Mouse (Mus musculus): ENCODE data around the gene Vps11. TPM values are rescaled to one million over a fixed set of nuclear protein-coding genes. Genes with fewer than 3 reads are reported as not detected.
"Not testable (repeated sequence)": the region's sequence is repeated elsewhere in the genome, so short reads cannot be mapped to it uniquely, and the experiment has no call there.

The Vps11 gene
- total RNA-seq (2021) (10 to 100 TPM; 13.9 to 15.3 TPM), polyA plus RNA-seq (2012; rRNA removed) (15.5 and 17.9 TPM in 2 replicates)
- long read RNA-seq, transcript Vps11-201 (16 exons, 3,536 nt): major isoform, 32 of 38 reads
- long read RNA-seq, partial matches to known transcripts: 4 of 38 reads
- long read RNA-seq, other reads (novel, unspliced or antisense): 2 of 38 reads

- Histone ChIP-seq H3K9ac (ENCODE audit: low read depth, low read length) (peak within 1 kb of the TSS; percentile 86), H3K79me2 (replicated peaks; ENCODE audit: control insufficient read depth, insufficient read depth, low read length) (no peaks in the 10 kb centered on the region), H3K4me3 (peak within 1 kb of the TSS; percentile 84), H3K27ac (peak within 1 kb of the TSS; percentile 87), H3K36me3 (ENCODE audit: control insufficient read depth, insufficient read depth, low read length) (no peaks in the 10 kb centered on the region), H3K27me3 (ENCODE audit: control insufficient read depth, insufficient read depth, low read length) (no peaks in the 10 kb centered on the region), H3K4me1 (ENCODE audit: control insufficient read depth, insufficient read depth, low read length) (no peaks in the 10 kb centered on the region)
- TF ChIP-seq CTCF (IDR thresholded peaks at IDR 0.05) (peak; percentile 31; the same call in 1 of the 2 replicates), EP300 (IDR thresholded peaks at IDR 0.05; ENCODE audit: insufficient read depth, low read depth, low read length) (peak; percentile 91), POLR2A (IDR thresholded peaks at IDR 0.05; ENCODE audit: insufficient read depth, low read depth, low read length) (peak; percentile 98)
- DNase-seq: peak; percentile 94 to 95
- WGBS: under 1% methylated on average over 44 of the region's 44 CpGs
- intact Hi-C loops (cut with DNase I): no loop called here
Measured at GRCm38 (mm10) chr9:44361190-44361917, at the start of gene Vps11. Gene Vps11 (minus strand): TSS chr9:44361670.

- Histone ChIP-seq H3K4me3 (no peak overlapping the region), H3K4me1 (ENCODE audit: control insufficient read depth, insufficient read depth, low read length) (peaks cover 1% of the 10 kb centered on the region; the same call in 1 of the 2 replicates), H3K27me3 (ENCODE audit: control insufficient read depth, insufficient read depth, low read length) (no peaks in the 10 kb centered on the region), H3K9ac (ENCODE audit: low read depth, low read length) (no peak overlapping the region), H3K36me3 (ENCODE audit: control insufficient read depth, insufficient read depth, low read length) (peaks cover 12% of the 10 kb centered on the region), H3K27ac (no peak overlapping the region), H3K79me2 (replicated peaks; ENCODE audit: control insufficient read depth, insufficient read depth, low read length) (no peaks in the 10 kb centered on the region)
- intact Hi-C loops (cut with DNase I): no loop called here
- WGBS: 78% methylated on average over 2 of the region's 2 CpGs
- no peak for DNase-seq
- TF ChIP-seq CTCF (IDR thresholded peaks at IDR 0.05): no peak
- no peak for TF ChIP-seq EP300 (IDR thresholded peaks at IDR 0.05; ENCODE audit: insufficient read depth, low read depth, low read length)
- no peak for TF ChIP-seq POLR2A (IDR thresholded peaks at IDR 0.05; ENCODE audit: insufficient read depth, low read depth, low read length)
Measured at GRCm38 (mm10) chr9:44410647-44411336, 49.3 kb upstream of the Vps11 start.

- 72% methylated on average over 9 of the region's 9 CpGs for WGBS
- H3K27me3 ChIP-seq (ENCODE audit: control insufficient read depth, insufficient read depth, low read length); H3K4me1 ChIP-seq (ENCODE audit: control insufficient read depth, insufficient read depth, low read length); H3K79me2 ChIP-seq (replicated peaks; ENCODE audit: control insufficient read depth, insufficient read depth, low read length); DNase-seq; intact Hi-C loops (cut with DNase I); H3K27ac ChIP-seq; H3K9ac ChIP-seq (ENCODE audit: low read depth, low read length): not testable (repeated sequence)
- peak overlapping the region; percentile 79; the same call in 1 of the 2 replicates for H3K4me3 ChIP-seq
- peaks cover 12% of the 10 kb centered on the region for H3K36me3 ChIP-seq (ENCODE audit: control insufficient read depth, insufficient read depth, low read length)
Measured at GRCm38 (mm10) chr9:44408693-44409092, 47.2 kb upstream of the Vps11 start.

- Histone ChIP-seq H3K4me3 (peak overlapping the region; percentile 79), H3K4me1 (ENCODE audit: control insufficient read depth, insufficient read depth, low read length) (peaks cover 1% of the 10 kb centered on the region; the same call in 1 of the 2 replicates), H3K9ac (ENCODE audit: low read depth, low read length) (peak overlapping the region; percentile 92), H3K27me3 (ENCODE audit: control insufficient read depth, insufficient read depth, low read length) (no peaks in the 10 kb centered on the region), H3K27ac (peak overlapping the region; percentile 94), H3K36me3 (ENCODE audit: control insufficient read depth, insufficient read depth, low read length) (peaks cover 12% of the 10 kb centered on the region), H3K79me2 (replicated peaks; ENCODE audit: control insufficient read depth, insufficient read depth, low read length) (no peaks in the 10 kb centered on the region)
- under 1% methylated on average over 24 of the region's 24 CpGs for WGBS
- intact Hi-C loops (cut with DNase I): no loop called here
- no peak for DNase-seq
- TF ChIP-seq CTCF (IDR thresholded peaks at IDR 0.05): no peak
- TF ChIP-seq POLR2A (IDR thresholded peaks at IDR 0.05; ENCODE audit: insufficient read depth, low read depth, low read length): no peak
- no peak for TF ChIP-seq EP300 (IDR thresholded peaks at IDR 0.05; ENCODE audit: insufficient read depth, low read depth, low read length)
Measured at GRCm38 (mm10) chr9:44407752-44408097, 46.3 kb upstream of the Vps11 start.

GRCm38 (mm10) chr9:44406906-44407751, 45.7 kb upstream of the Vps11 start, which contains the start of the genes Rps25 and Trappc4:
Gene Rps25 (plus strand): TSS chr9:44407139.
Gene Trappc4 (minus strand): TSS chr9:44407600.
- WGBS: under 1% methylated on average over 51 of the region's 51 CpGs
- Histone ChIP-seq H3K4me3 (peak within 1 kb of the TSS; percentile 79), H3K79me2 (replicated peaks; ENCODE audit: control insufficient read depth, insufficient read depth, low read length) (no peaks in the 10 kb centered on the region), H3K27ac (peak within 1 kb of the TSS; percentile 94), H3K36me3 (ENCODE audit: control insufficient read depth, insufficient read depth, low read length) (peaks cover 12% of the 10 kb centered on the region), H3K27me3 (ENCODE audit: control insufficient read depth, insufficient read depth, low read length) (no peaks in the 10 kb centered on the region), H3K4me1 (ENCODE audit: control insufficient read depth, insufficient read depth, low read length) (peaks cover 1% of the 10 kb centered on the region; the same call in 1 of the 2 replicates), H3K9ac (ENCODE audit: low read depth, low read length) (peak within 1 kb of the TSS; percentile 92)
- peak; percentile 94 for DNase-seq
- intact Hi-C loops (cut with DNase I): no loop called here
- TF ChIP-seq CTCF (IDR thresholded peaks at IDR 0.05) (no peak), EP300 (IDR thresholded peaks at IDR 0.05; ENCODE audit: insufficient read depth, low read depth, low read length) (peak; percentile 68), POLR2A (IDR thresholded peaks at IDR 0.05; ENCODE audit: insufficient read depth, low read depth, low read length) (peak; percentile 71; the same call in 1 of the 2 replicates)

Measured in heart, adult 2 months (tissue).